Mouse (Mus musculus): ENCODE measurements around the gene 6430548M08Rik. TPM values are rescaled to one million over a fixed set of nuclear protein-coding genes. Genes with fewer than 3 reads are reported as not detected.

6430548M08Rik gene
- polyA plus RNA-seq, 1 experiment from 2014 or later: 20.4 TPM

- Histone ChIP-seq H3K27me3 (replicated peaks; ENCODE audit: control insufficient read depth, insufficient read depth, low read length) (no peaks in the 10 kb centered on the region), H3K9me3 (replicated peaks; ENCODE audit: control insufficient read depth, low read length) (no peaks in the 10 kb centered on the region), H3K27ac (ENCODE audit: low read depth, low read length) (peak overlapping the region; percentile 77), H3K4me2 (ENCODE audit: low read length) (no peak overlapping the region), H3K4me1 (ENCODE audit: control insufficient read depth, insufficient read depth, low read length) (peaks cover 19% of the 10 kb centered on the region), H3K4me3 (ENCODE audit: low read depth, low read length) (no peak overlapping the region), H3K9ac (ENCODE audit: low read length) (no peak overlapping the region), H3K36me3 (ENCODE audit: control insufficient read depth, insufficient read depth, low read length) (no peaks in the 10 kb centered on the region)
- WGBS: 54% methylated on average over 15 of the region's 15 CpGs
- ATAC-seq: peak; percentile 82
- peak; percentile 51 for DNase-seq (ENCODE audit: low spot score)
Observed at GRCm38 (mm10) chr8:120143911-120144651, 30.1 kb downstream of the 6430548M08Rik start.

GRCm38 (mm10) chr8:120144652-120145301 is 30.8 kb downstream of the 6430548M08Rik start:
- Histone ChIP-seq H3K4me3 (ENCODE audit: low read depth, low read length) (no peak overlapping the region), H3K9ac (ENCODE audit: low read length) (0 out of 2 replicates have a peak overlapping the region, but pooled peaks have one; percentile 3), H3K27me3 (replicated peaks; ENCODE audit: control insufficient read depth, insufficient read depth, low read length) (no peaks in the 10 kb centered on the region), H3K4me1 (ENCODE audit: control insufficient read depth, insufficient read depth, low read length) (peaks cover 19% of the 10 kb centered on the region), H3K36me3 (ENCODE audit: control insufficient read depth, insufficient read depth, low read length) (no peaks in the 10 kb centered on the region), H3K4me2 (ENCODE audit: low read length) (no peak overlapping the region), H3K27ac (ENCODE audit: low read depth, low read length) (peak overlapping the region; percentile 77), H3K9me3 (replicated peaks; ENCODE audit: control insufficient read depth, low read length) (no peaks in the 10 kb centered on the region)
- ATAC-seq: peak; percentile 78
- 63% methylated on average over 12 of the region's 12 CpGs for WGBS
- peak; percentile 44 for DNase-seq (ENCODE audit: low spot score)

GRCm38 (mm10) chr8:120146051-120146450 is 32.1 kb downstream of the 6430548M08Rik start:
- Histone ChIP-seq H3K4me3 (ENCODE audit: low read depth, low read length) (no peak overlapping the region), H3K27ac (ENCODE audit: low read depth, low read length) (no peak overlapping the region), H3K36me3 (ENCODE audit: control insufficient read depth, insufficient read depth, low read length) (no peaks in the 10 kb centered on the region), H3K9me3 (replicated peaks; ENCODE audit: control insufficient read depth, low read length) (no peaks in the 10 kb centered on the region), H3K4me1 (ENCODE audit: control insufficient read depth, insufficient read depth, low read length) (peaks cover 19% of the 10 kb centered on the region), H3K9ac (ENCODE audit: low read length) (no peak overlapping the region), H3K27me3 (replicated peaks; ENCODE audit: control insufficient read depth, insufficient read depth, low read length) (no peaks in the 10 kb centered on the region), H3K4me2 (ENCODE audit: low read length) (no peak overlapping the region)
- ATAC-seq (no peak), DNase-seq (ENCODE audit: low spot score) (no peak)
- 63% methylated on average over 1 of the region's 1 CpGs for WGBS

- Histone ChIP-seq H3K4me3 (ENCODE audit: low read depth, low read length) (no peak overlapping the region), H3K27me3 (replicated peaks; ENCODE audit: control insufficient read depth, insufficient read depth, low read length) (no peaks in the 10 kb centered on the region), H3K4me1 (ENCODE audit: control insufficient read depth, insufficient read depth, low read length) (peaks cover 3% of the 10 kb centered on the region), H3K4me2 (ENCODE audit: low read length) (no peak overlapping the region), H3K27ac (ENCODE audit: low read depth, low read length) (no peak overlapping the region), H3K36me3 (ENCODE audit: control insufficient read depth, insufficient read depth, low read length) (peaks cover 7% of the 10 kb centered on the region), H3K9ac (ENCODE audit: low read length) (no peak overlapping the region), H3K9me3 (replicated peaks; ENCODE audit: control insufficient read depth, low read length) (no peaks in the 10 kb centered on the region)
- ATAC-seq (no peak), DNase-seq (ENCODE audit: low spot score) (no peak)
- 80% methylated on average over 12 of the region's 12 CpGs for WGBS
Observed at GRCm38 (mm10) chr8:120150028-120150427, 36.1 kb downstream of the 6430548M08Rik start.

- Histone ChIP-seq H3K4me2 (ENCODE audit: low read length) (no peak overlapping the region), H3K9me3 (replicated peaks; ENCODE audit: control insufficient read depth, low read length) (no peaks in the 10 kb centered on the region), H3K9ac (ENCODE audit: low read length) (no peak overlapping the region), H3K4me1 (ENCODE audit: control insufficient read depth, insufficient read depth, low read length) (no peaks in the 10 kb centered on the region), H3K27me3 (replicated peaks; ENCODE audit: control insufficient read depth, insufficient read depth, low read length) (no peaks in the 10 kb centered on the region), H3K36me3 (ENCODE audit: control insufficient read depth, insufficient read depth, low read length) (peaks cover 7% of the 10 kb centered on the region), H3K27ac (ENCODE audit: low read depth, low read length) (no peak overlapping the region), H3K4me3 (ENCODE audit: low read depth, low read length) (no peak overlapping the region)
- 74% methylated on average over 9 of the region's 9 CpGs for WGBS
- DNase-seq (ENCODE audit: low spot score): no peak
- ATAC-seq: no peak
Observed at GRCm38 (mm10) chr8:120151151-120151550, 37.2 kb downstream of the 6430548M08Rik start.

GRCm38 (mm10) chr8:120152636-120153035 is 38.7 kb downstream of the 6430548M08Rik start:
- H3K36me3 ChIP-seq (ENCODE audit: control insufficient read depth, insufficient read depth, low read length): peaks cover 7% of the 10 kb centered on the region
- DNase-seq (ENCODE audit: low spot score): no peak
- WGBS: 64% methylated on average over 7 of the region's 7 CpGs

DNA sequence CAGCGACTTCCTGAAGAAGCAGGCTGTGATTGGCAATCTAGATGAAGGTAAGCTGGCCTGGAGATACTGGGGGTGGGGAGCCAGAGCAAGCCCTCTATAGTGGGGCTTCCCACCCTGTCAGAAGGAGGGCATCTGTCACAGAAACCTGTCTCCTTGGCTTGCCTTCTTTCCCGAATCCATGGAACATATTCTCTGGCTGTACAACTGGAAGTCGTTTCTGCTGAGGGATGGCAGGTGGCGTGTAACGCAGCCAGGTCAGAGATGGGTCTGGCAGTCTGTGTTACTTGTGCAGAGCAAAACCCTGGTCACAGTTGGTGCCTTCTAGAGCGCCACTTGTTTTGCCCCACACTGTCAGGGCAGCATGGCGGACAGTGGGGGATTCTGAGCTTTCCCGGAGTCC is 46.4 kb downstream of the 6430548M08Rik start:
- no peak for DNase-seq (ENCODE audit: low spot score)
- no peaks in the 10 kb centered on the region for H3K36me3 ChIP-seq (ENCODE audit: control insufficient read depth, insufficient read depth, low read length)
- WGBS: 81% methylated on average over 8 of the region's 8 CpGs
- H3K27me3 ChIP-seq (replicated peaks; ENCODE audit: control insufficient read depth, insufficient read depth, low read length): no peaks in the 10 kb centered on the region
- no peaks in the 10 kb centered on the region for H3K4me1 ChIP-seq (ENCODE audit: control insufficient read depth, insufficient read depth, low read length)
- H3K4me3 ChIP-seq (ENCODE audit: low read depth, low read length): no peak overlapping the region
- no peak overlapping the region for H3K4me2 ChIP-seq (ENCODE audit: low read length)
- ATAC-seq: no peak
- no peak overlapping the region for H3K9ac ChIP-seq (ENCODE audit: low read length)
- H3K27ac ChIP-seq (ENCODE audit: low read depth, low read length): peak overlapping the region; percentile 54; the same call in 1 of the 2 replicates
- no peaks in the 10 kb centered on the region for H3K9me3 ChIP-seq (replicated peaks; ENCODE audit: control insufficient read depth, low read length)

More at GRCm38 (mm10) chr8:120152636-120153035, 38.7 kb downstream of the 6430548M08Rik start:
- Histone ChIP-seq H3K27ac (ENCODE audit: low read depth, low read length) (no peak overlapping the region), H3K4me1 (ENCODE audit: control insufficient read depth, insufficient read depth, low read length) (no peaks in the 10 kb centered on the region), H3K9ac (ENCODE audit: low read length) (no peak overlapping the region), H3K9me3 (replicated peaks; ENCODE audit: control insufficient read depth, low read length) (no peaks in the 10 kb centered on the region), H3K4me3 (ENCODE audit: low read depth, low read length) (no peak overlapping the region), H3K27me3 (replicated peaks; ENCODE audit: control insufficient read depth, insufficient read depth, low read length) (no peaks in the 10 kb centered on the region), H3K4me2 (ENCODE audit: low read length) (no peak overlapping the region)
- ATAC-seq: no peak

DNA sequence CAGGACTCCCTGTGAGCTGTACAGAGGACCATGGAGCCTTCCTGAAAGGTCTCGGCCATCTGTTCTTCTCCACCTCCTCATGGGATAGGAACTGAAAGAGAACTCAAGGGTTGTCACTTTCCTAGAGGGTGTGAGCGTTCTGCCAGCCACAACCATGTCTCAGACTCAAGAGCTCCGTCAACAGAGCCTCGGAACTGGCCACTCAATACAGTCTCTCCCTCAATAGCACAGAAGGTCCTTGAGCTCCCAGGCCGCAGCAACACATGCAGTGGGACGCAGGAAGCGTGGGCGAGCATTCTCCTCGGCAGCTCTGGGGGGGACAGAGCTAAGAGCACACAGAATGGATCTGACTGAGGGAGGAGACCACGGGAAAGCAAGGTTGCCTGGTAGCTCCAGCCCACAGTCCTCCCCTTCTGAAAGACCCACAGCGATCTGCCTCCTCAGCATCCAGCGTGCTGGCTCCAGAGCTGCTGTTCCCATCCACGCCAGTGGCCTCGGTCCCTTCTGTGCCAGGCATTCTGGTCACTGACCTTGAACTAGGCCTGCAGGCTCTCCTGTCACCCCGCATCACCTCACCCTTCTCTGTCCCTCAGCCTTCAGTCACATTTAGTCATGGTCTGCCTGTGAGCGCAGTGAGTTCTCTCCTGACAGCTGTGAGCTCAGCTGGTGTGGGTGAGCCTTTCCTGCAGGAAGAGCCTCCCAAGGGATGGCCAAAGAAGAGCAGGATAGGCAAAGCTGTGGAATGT is 47.9 kb downstream of the 6430548M08Rik start:
- H3K27ac ChIP-seq (ENCODE audit: low read depth, low read length): no peak overlapping the region
- no peak overlapping the region for H3K9ac ChIP-seq (ENCODE audit: low read length)
- no peaks in the 10 kb centered on the region for H3K27me3 ChIP-seq (replicated peaks; ENCODE audit: control insufficient read depth, insufficient read depth, low read length)
- WGBS: 82% methylated on average over 16 of the region's 16 CpGs
- no peak overlapping the region for H3K4me2 ChIP-seq (ENCODE audit: low read length)
- no peaks in the 10 kb centered on the region for H3K36me3 ChIP-seq (ENCODE audit: control insufficient read depth, insufficient read depth, low read length)
- no peak overlapping the region for H3K4me3 ChIP-seq (ENCODE audit: low read depth, low read length)
- no peaks in the 10 kb centered on the region for H3K4me1 ChIP-seq (ENCODE audit: control insufficient read depth, insufficient read depth, low read length)
- no peak for ATAC-seq
- DNase-seq (ENCODE audit: low spot score): no peak
- no peaks in the 10 kb centered on the region for H3K9me3 ChIP-seq (replicated peaks; ENCODE audit: control insufficient read depth, low read length)

All from forebrain, embryonic 14.5 days (tissue).